Mouse (Mus musculus) liver, adult 2 months (tissue): Measurements from ENCODE around the gene Art3. TPM values are rescaled to one million over a fixed set of nuclear protein-coding genes. Genes with fewer than 3 reads are reported as not detected.
A peak's percentile ranks its signal among the peaks of the same experiment; 100 is the strongest.

Experiments
- DNase-seq: peaks from one replicate; pipeline ENCODE4 v3.0.0-alpha.2; 2011; ENCODE audit warnings: low read depth, low spot score; ENCODE audit errors: extremely low read depth
- H3K27ac ChIP-seq: fragments of 200-500 bp; replicated peaks from 2 replicates; pipeline ENCODE4 v1.5.1; 2012; ENCODE audit warnings: low read depth, mild to moderate bottlenecking, control low read depth, inconsistent platforms, low read length; ENCODE audit not compliant: insufficient read depth
- H3K27me3 ChIP-seq: fragments of 200-500 bp; 2 replicates; pipeline ENCODE4 v1.6.1; 2012; ENCODE audit warnings: mild to moderate bottlenecking, moderate library complexity, low read length, inconsistent platforms; ENCODE audit not compliant: control insufficient read depth, insufficient read depth
- H3K36me3 ChIP-seq: fragments of 200-500 bp; 2 replicates; pipeline ENCODE4 v1.6.1; 2012; ENCODE audit warnings: low read length, inconsistent platforms; ENCODE audit not compliant: control insufficient read depth, insufficient read depth
- H3K4me1 ChIP-seq: fragments of 200-500 bp; 2 replicates; pipeline ENCODE4 v1.6.1; 2011; ENCODE audit warnings: low read length; ENCODE audit not compliant: control insufficient read depth, insufficient read depth
- H3K4me3 ChIP-seq: fragments of 200-500 bp; 2 replicates; pipeline ENCODE4 v1.5.1; 2011; ENCODE audit warnings: low read depth, mild to moderate bottlenecking, control low read depth, low read length, moderate library complexity; ENCODE audit not compliant: insufficient read depth
- H3K79me2 ChIP-seq: fragments of 200-500 bp; 2 replicates; pipeline ENCODE4 v1.6.1; 2012; ENCODE audit warnings: inconsistent platforms, mild to moderate bottlenecking, low read length, moderate library complexity; ENCODE audit not compliant: control insufficient read depth, insufficient read depth
- H3K9ac ChIP-seq: fragments of 200-500 bp; 2 replicates; pipeline ENCODE4 v1.6.1; 2012; ENCODE audit warnings: low read depth, mild to moderate bottlenecking, control low read depth, inconsistent platforms, low read length
- CTCF ChIP-seq: fragments of 200-500 bp; IDR thresholded peaks from 2 replicates; pipeline ENCODE4 v1.5.1; 2011; ENCODE audit warnings: low read depth, low read length, control low read depth
- POLR2A ChIP-seq: fragments of 200-500 bp; IDR thresholded peaks from 2 replicates; pipeline ENCODE4 v1.6.1; 2011; ENCODE audit warnings: low read length, control low read depth; ENCODE audit not compliant: insufficient read depth; ENCODE audit errors: extremely low read depth
- WGBS: fragments of 180-500 bp; shearing (Covaris S2); methylation state at CpG from one replicate; pipeline ENCODE4 v1.1.7; 2018; 5-methylcytosine and 5-hydroxymethylcytosine counted together
- polyA plus RNA-seq: library from polyadenylated mRNA; depleted of rRNA; stranded (reverse); fragments of >200 nt; gene quantifications from 2 replicates; pipeline ENCODE4 v1.2.3, GENCODE M21; 2012
- total RNA-seq: library from RNA; depleted of rRNA; stranded (reverse); fragments of >200 nt; gene quantifications from 2 replicates; pipeline ENCODE4 v1.2.3, GENCODE M21; 2014

Art3 gene
- total and polyA plus RNA-seq, 2 experiments = 1.8 to 8.6 TPM

- H3K79me2 ChIP-seq = no peaks in the 10 kb centered on the region
- no peak overlapping the region for H3K4me3 ChIP-seq
- DNase-seq = peak; percentile 86
- no peaks in the 10 kb centered on the region for H3K36me3 ChIP-seq
- no peak for TF ChIP-seq POLR2A
- peak; percentile 78 for TF ChIP-seq CTCF
- H3K4me1 ChIP-seq = peaks cover 2% of the 10 kb centered on the region
- H3K27ac ChIP-seq = no peak overlapping the region
- 33% methylated on average over 7 of the region's 7 CpGs for WGBS
- H3K27me3 ChIP-seq = no peaks in the 10 kb centered on the region
- no peak overlapping the region for H3K9ac ChIP-seq
Observed at GRCm38 (mm10) chr5:92384855-92385254, 53.2 kb downstream of the Art3 start.

- Histone ChIP-seq H3K36me3 (no peaks in the 10 kb centered on the region), H3K4me1 (peaks cover 2% of the 10 kb centered on the region), H3K27me3 (no peaks in the 10 kb centered on the region), H3K79me2 (no peaks in the 10 kb centered on the region), H3K4me3 (no peak overlapping the region), H3K27ac (peak overlapping the region; percentile 17; the same call in 1 of the 2 replicates), H3K9ac (no peak overlapping the region)
- TF ChIP-seq POLR2A (no peak), CTCF (no peak)
- 37% methylated on average over 5 of the region's 5 CpGs for WGBS
- peak; percentile 71 for DNase-seq
Observed at GRCm38 (mm10) chr5:92386102-92386501, 54.5 kb downstream of the Art3 start.

GRCm38 (mm10) chr5:92386643-92387042, 55.0 kb downstream of the Art3 start:
- peaks cover under 1% of the 10 kb centered on the region for H3K4me1 ChIP-seq
- H3K27me3 ChIP-seq = no peaks in the 10 kb centered on the region
- no peak overlapping the region for H3K4me3 ChIP-seq
- H3K9ac ChIP-seq = no peak overlapping the region
- WGBS = 40% methylated on average over 6 of the region's 6 CpGs
- H3K36me3 ChIP-seq = no peaks in the 10 kb centered on the region
- TF ChIP-seq CTCF = no peak
- no peak for TF ChIP-seq POLR2A
- no peaks in the 10 kb centered on the region for H3K79me2 ChIP-seq
- DNase-seq = no peak
- peak overlapping the region; percentile 17; the same call in 1 of the 2 replicates for H3K27ac ChIP-seq

GRCm38 (mm10) chr5:92387433-92387832, 55.8 kb downstream of the Art3 start:
- Histone ChIP-seq H3K9ac (no peak overlapping the region), H3K79me2 (no peaks in the 10 kb centered on the region), H3K36me3 (no peaks in the 10 kb centered on the region), H3K4me1 (no peaks in the 10 kb centered on the region), H3K4me3 (no peak overlapping the region), H3K27ac (no peak overlapping the region; the same call in 1 of the 2 replicates), H3K27me3 (0 out of 2 replicates have a peak, but pooled peaks cover 3% of the 10 kb centered on the region)
- no peak for DNase-seq
- WGBS = 66% methylated on average over 11 of the region's 11 CpGs
- TF ChIP-seq POLR2A (no peak), CTCF (no peak)

GRCm38 (mm10) chr5:92389977-92390376, 58.4 kb downstream of the Art3 start:
- 42% methylated on average over 2 of the region's 2 CpGs for WGBS
- no peak overlapping the region for H3K27ac ChIP-seq
- H3K27me3 ChIP-seq = 0 out of 2 replicates have a peak, but pooled peaks cover 3% of the 10 kb centered on the region
- no peaks in the 10 kb centered on the region for H3K36me3 ChIP-seq
- no peak for TF ChIP-seq POLR2A
- TF ChIP-seq CTCF = no peak
- H3K4me3 ChIP-seq = no peak overlapping the region
- DNase-seq = no peak
- no peaks in the 10 kb centered on the region for H3K4me1 ChIP-seq
- H3K79me2 ChIP-seq = no peaks in the 10 kb centered on the region
- H3K9ac ChIP-seq = no peak overlapping the region

- Histone ChIP-seq H3K9ac (no peak overlapping the region), H3K79me2 (no peaks in the 10 kb centered on the region), H3K4me1 (no peaks in the 10 kb centered on the region), H3K27ac (no peak overlapping the region), H3K36me3 (no peaks in the 10 kb centered on the region), H3K4me3 (no peak overlapping the region), H3K27me3 (0 out of 2 replicates have a peak, but pooled peaks cover 3% of the 10 kb centered on the region)
- TF ChIP-seq CTCF (no peak), POLR2A (no peak)
- 75% methylated on average over 8 of the region's 8 CpGs for WGBS
- no peak for DNase-seq
Observed at GRCm38 (mm10) chr5:92390615-92391014, 59.0 kb downstream of the Art3 start.
